Mouse (Mus musculus) adrenal gland, adult 8-10 months (tissue): ENCODE results near the gene Tnip2. TPM values are rescaled to one million over a fixed set of nuclear protein-coding genes. Genes with fewer than 3 reads are reported as not detected.

Source experiments
- DNase-seq: peaks from one replicate; pipeline ENCODE4 v3.0.0; 2022
- total RNA-seq, 4 experiments: library from RNA; stranded (reverse); gene quantifications; 2 replicates each; pipeline ENCODE4 v1.2.4; 2022

The Tnip2 gene
- total RNA-seq, 4 experiments from 2014 or later = 16.3 to 32.3 (median 24.3) TPM

DNA sequence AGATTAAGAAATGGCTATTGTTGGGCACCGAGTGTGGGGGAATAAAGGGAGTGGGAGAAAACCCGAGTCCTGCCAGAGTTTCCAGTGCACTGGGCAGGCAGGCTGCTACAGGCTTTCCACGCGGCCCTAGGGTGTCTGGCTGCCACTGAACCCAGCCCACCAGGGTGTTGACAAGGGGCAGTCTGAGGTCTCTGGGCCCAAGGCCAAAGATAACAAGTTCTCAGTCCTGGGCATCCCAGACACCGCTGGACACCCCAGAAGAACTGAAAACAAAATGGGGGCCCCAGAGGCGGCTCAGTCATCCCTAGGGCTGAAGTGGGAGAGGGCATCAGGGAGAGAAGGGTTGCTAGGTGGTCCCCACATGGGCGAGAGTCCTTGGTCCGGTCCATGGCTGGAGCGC, 67.6 kb downstream of the Tnip2 start:
- no peak for DNase-seq

Other genes starting within 250 kb of the Tnip2 start
- 1 to 10 TPM in 2 of 4 experiments, under 1 TPM in 2; 0.52 to 2.1 (median 1.1) TPM for gene Zfyve28, start 225.5 kb downstream of the Tnip2 start, total RNA-seq
- under 1 TPM in 1 of 4 experiments, not detected in 3; 0.19 TPM for gene Cfap99, start 225.4 kb downstream of the Tnip2 start, total RNA-seq
- gene Rnf4, start 177.7 kb downstream of the Tnip2 start, total RNA-seq = 100 to 1,000 TPM in 1 of 4 experiments, 10 to 100 TPM in 3; 87.2 to 105 (median 94.0) TPM
- gene Fam193a, start 144.1 kb downstream of the Tnip2 start, total RNA-seq = 10 to 100 TPM; 27.0 to 45.0 (median 33.4) TPM
- 10 to 100 TPM; 11.5 to 23.9 (median 17.8) TPM for gene Sh3bp2, start 11.8 kb upstream of the Tnip2 start, total RNA-seq
- gene Add1, start 59.7 kb upstream of the Tnip2 start, total RNA-seq = 100 to 1,000 TPM; 144 to 201 (median 179) TPM
- gene Mfsd10, start 123.2 kb upstream of the Tnip2 start, total RNA-seq = 10 to 100 TPM; 29.6 to 54.5 (median 45.8) TPM
- 10 to 100 TPM; 23.9 to 25.8 (median 24.1) TPM for gene Nop14, start 146.2 kb upstream of the Tnip2 start, total RNA-seq
- gene Grk4, start 146.4 kb upstream of the Tnip2 start, total RNA-seq = 1 to 10 TPM; 1.9 to 5.3 (median 3.1) TPM
- gene Htt, start 247.7 kb upstream of the Tnip2 start, total RNA-seq = 10 to 100 TPM; 37.5 to 66.3 (median 47.0) TPM